Mouse (Mus musculus): Measurements from ENCODE around the gene Kcnq1. TPM values are rescaled to one million over a fixed set of nuclear protein-coding genes. Genes with fewer than 3 reads are reported as not detected.

Gene Kcnq1
- total RNA-seq, 1 experiment: 0.22 TPM

- in situ Hi-C loops (cut with MboI; ENCODE audit: low sequenced_read_pairs in 2 of 2, unreplicated experiment in 2 of 2): no loop called here
- Histone ChIP-seq H3K9me3 (ENCODE audit: control insufficient read depth, insufficient read depth, low read depth, low read length) (no peaks in the 10 kb centered on the region), H3K4me1 (ENCODE audit: control insufficient read depth in 2 of 2, insufficient read depth in 2 of 2, low read length in 2 of 2, poor library complexity in 1 of 2) (no peaks in the 10 kb centered on the region), H3K27ac (ENCODE audit: insufficient read depth, low read depth, low read length, poor library complexity, severe bottlenecking) (no peak overlapping the region), H3K36me3 (ENCODE audit: control insufficient read depth, insufficient read depth, low read length, poor library complexity, severe bottlenecking) (peaks cover 2% of the 10 kb centered on the region; the same call in 1 of the 2 replicates), H3K9ac (ENCODE audit: insufficient read depth, low read depth, low read length, poor library complexity, severe bottlenecking) (no peak overlapping the region), H3K4me3 (ENCODE audit: insufficient read depth in 1 of 2, low read depth in 1 of 2, low read length in 2 of 2, poor library complexity in 1 of 2, severe bottlenecking in 1 of 2) (no peak overlapping the region)
- no peak for TF ChIP-seq HCFC1 (IDR thresholded peaks at IDR 0.05; ENCODE audit: borderline replicate concordance, insufficient read depth, low read length)
- no peak for TF ChIP-seq MAFK (IDR thresholded peaks at IDR 0.05; ENCODE audit: insufficient read depth, low read depth, low read length)
- TF ChIP-seq ZNF384 (IDR thresholded peaks at IDR 0.05; ENCODE audit: low read depth, low read length): no peak
- no peak for TF ChIP-seq ZC3H11A (IDR thresholded peaks at IDR 0.05; ENCODE audit: borderline replicate concordance, low read depth, low read length)
- no peak for TF ChIP-seq CHD2 (IDR thresholded peaks at IDR 0.05; ENCODE audit: low read depth, low read length)
- no peak for DNase-seq (ENCODE audit: low read depth, low spot score)
These were observed 159.2 kb downstream of the Kcnq1 start for GRCm38 (mm10) chr7:143265386-143265785.

GRCm38 (mm10) chr7:143265829-143266438 is 159.8 kb downstream of the Kcnq1 start:
- no peak overlapping the region for H3K4me3 ChIP-seq (ENCODE audit: insufficient read depth in 1 of 2, low read depth in 1 of 2, low read length in 2 of 2, poor library complexity in 1 of 2, severe bottlenecking in 1 of 2)
- in situ Hi-C loops (cut with MboI; ENCODE audit: low sequenced_read_pairs in 2 of 2, unreplicated experiment in 2 of 2): no loop called here
- H3K9me3 ChIP-seq (ENCODE audit: control insufficient read depth, insufficient read depth, low read depth, low read length): no peaks in the 10 kb centered on the region
- H3K36me3 ChIP-seq (ENCODE audit: control insufficient read depth, insufficient read depth, low read length, poor library complexity, severe bottlenecking): peaks cover 2% of the 10 kb centered on the region; the same call in 1 of the 2 replicates
- no peaks in the 10 kb centered on the region for H3K4me1 ChIP-seq (ENCODE audit: control insufficient read depth in 2 of 2, insufficient read depth in 2 of 2, low read length in 2 of 2, poor library complexity in 1 of 2)
- no peak for DNase-seq (ENCODE audit: low read depth, low spot score)
- H3K27ac ChIP-seq (ENCODE audit: insufficient read depth, low read depth, low read length, poor library complexity, severe bottlenecking): no peak overlapping the region
- no peak for TF ChIP-seq HCFC1 (IDR thresholded peaks at IDR 0.05; ENCODE audit: borderline replicate concordance, insufficient read depth, low read length)
- no peak overlapping the region for H3K9ac ChIP-seq (ENCODE audit: insufficient read depth, low read depth, low read length, poor library complexity, severe bottlenecking)

- DNase-seq (ENCODE audit: low read depth, low spot score): no peak
- no peak overlapping the region for H3K27ac ChIP-seq (ENCODE audit: insufficient read depth, low read depth, low read length, poor library complexity, severe bottlenecking)
These were observed 167.6 kb downstream of the Kcnq1 start for GRCm38 (mm10) chr7:143273747-143274146.

GRCm38 (mm10) chr7:143275030-143275429 is 168.9 kb downstream of the Kcnq1 start:
- in situ Hi-C loops (cut with MboI; ENCODE audit: low sequenced_read_pairs in 2 of 2, unreplicated experiment in 2 of 2): no loop called here
- no peak overlapping the region for H3K9ac ChIP-seq (ENCODE audit: insufficient read depth, low read depth, low read length, poor library complexity, severe bottlenecking)
- no peaks in the 10 kb centered on the region; the same call in none of the 2 replicates for H3K36me3 ChIP-seq (ENCODE audit: control insufficient read depth, insufficient read depth, low read length, poor library complexity, severe bottlenecking)

More at GRCm38 (mm10) chr7:143273747-143274146, 167.6 kb downstream of the Kcnq1 start:
- no peak overlapping the region for H3K4me3 ChIP-seq (ENCODE audit: insufficient read depth in 1 of 2, low read depth in 1 of 2, low read length in 2 of 2, poor library complexity in 1 of 2, severe bottlenecking in 1 of 2)
- no peaks in the 10 kb centered on the region for H3K9me3 ChIP-seq (ENCODE audit: control insufficient read depth, insufficient read depth, low read depth, low read length)
- H3K9ac ChIP-seq (ENCODE audit: insufficient read depth, low read depth, low read length, poor library complexity, severe bottlenecking): no peak overlapping the region
- no peaks in the 10 kb centered on the region for H3K4me1 ChIP-seq (ENCODE audit: control insufficient read depth in 2 of 2, insufficient read depth in 2 of 2, low read length in 2 of 2, poor library complexity in 1 of 2)
- TF ChIP-seq MAFK (IDR thresholded peaks at IDR 0.05; ENCODE audit: insufficient read depth, low read depth, low read length) (no peak), ZNF384 (IDR thresholded peaks at IDR 0.05; ENCODE audit: low read depth, low read length) (no peak), CHD2 (IDR thresholded peaks at IDR 0.05; ENCODE audit: low read depth, low read length) (no peak), HCFC1 (IDR thresholded peaks at IDR 0.05; ENCODE audit: borderline replicate concordance, insufficient read depth, low read length) (no peak), ZC3H11A (IDR thresholded peaks at IDR 0.05; ENCODE audit: borderline replicate concordance, low read depth, low read length) (no peak)
- no peaks in the 10 kb centered on the region; the same call in none of the 2 replicates for H3K36me3 ChIP-seq (ENCODE audit: control insufficient read depth, insufficient read depth, low read length, poor library complexity, severe bottlenecking)
- in situ Hi-C loops (cut with MboI; ENCODE audit: low sequenced_read_pairs in 2 of 2, unreplicated experiment in 2 of 2): no loop called here

More at GRCm38 (mm10) chr7:143275030-143275429, 168.9 kb downstream of the Kcnq1 start:
- Histone ChIP-seq H3K4me3 (ENCODE audit: insufficient read depth in 1 of 2, low read depth in 1 of 2, low read length in 2 of 2, poor library complexity in 1 of 2, severe bottlenecking in 1 of 2) (no peak overlapping the region), H3K9me3 (ENCODE audit: control insufficient read depth, insufficient read depth, low read depth, low read length) (no peaks in the 10 kb centered on the region), H3K27ac (ENCODE audit: insufficient read depth, low read depth, low read length, poor library complexity, severe bottlenecking) (no peak overlapping the region), H3K4me1 (ENCODE audit: control insufficient read depth in 2 of 2, insufficient read depth in 2 of 2, low read length in 2 of 2, poor library complexity in 1 of 2) (no peaks in the 10 kb centered on the region)
- no peak for DNase-seq (ENCODE audit: low read depth, low spot score)
- TF ChIP-seq ZC3H11A (IDR thresholded peaks at IDR 0.05; ENCODE audit: borderline replicate concordance, low read depth, low read length): no peak
- no peak for TF ChIP-seq CHD2 (IDR thresholded peaks at IDR 0.05; ENCODE audit: low read depth, low read length)
- TF ChIP-seq MAFK (IDR thresholded peaks at IDR 0.05; ENCODE audit: insufficient read depth, low read depth, low read length): no peak
- TF ChIP-seq HCFC1 (IDR thresholded peaks at IDR 0.05; ENCODE audit: borderline replicate concordance, insufficient read depth, low read length): no peak
- TF ChIP-seq ZNF384 (IDR thresholded peaks at IDR 0.05; ENCODE audit: low read depth, low read length): no peak

Measured in ES-E14 (cell line).